Mouse (Mus musculus) retina, embryonic 14.5 days (tissue): ENCODE measurements around the gene G3bp1.

Experiments used
- DNase-seq: peaks from one replicate; pipeline ENCODE4 v3.0.0-alpha.2; 2015; ENCODE audit warnings: low spot score

The G3bp1 gene

DNA sequence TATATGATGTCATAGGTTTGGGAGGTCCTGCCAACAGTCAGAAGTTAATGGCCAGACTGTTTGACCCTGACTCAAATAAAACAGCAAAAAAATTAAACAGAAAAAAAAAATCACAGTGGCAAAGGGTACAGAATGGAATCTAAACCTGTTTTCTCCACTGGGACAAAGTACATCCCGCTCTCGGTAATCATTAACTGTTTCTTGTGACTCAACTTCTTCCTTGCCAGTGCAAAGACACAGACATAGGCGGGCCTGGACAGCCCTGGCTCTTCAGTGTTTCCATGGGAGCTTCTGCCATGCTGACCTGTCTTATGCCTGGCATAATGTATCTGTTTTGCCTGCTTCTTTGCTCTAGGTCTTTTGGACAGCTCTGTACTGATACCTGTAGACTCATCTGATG is 4.3 kb upstream of the G3bp1 start:
- no peak for DNase-seq

DNA sequence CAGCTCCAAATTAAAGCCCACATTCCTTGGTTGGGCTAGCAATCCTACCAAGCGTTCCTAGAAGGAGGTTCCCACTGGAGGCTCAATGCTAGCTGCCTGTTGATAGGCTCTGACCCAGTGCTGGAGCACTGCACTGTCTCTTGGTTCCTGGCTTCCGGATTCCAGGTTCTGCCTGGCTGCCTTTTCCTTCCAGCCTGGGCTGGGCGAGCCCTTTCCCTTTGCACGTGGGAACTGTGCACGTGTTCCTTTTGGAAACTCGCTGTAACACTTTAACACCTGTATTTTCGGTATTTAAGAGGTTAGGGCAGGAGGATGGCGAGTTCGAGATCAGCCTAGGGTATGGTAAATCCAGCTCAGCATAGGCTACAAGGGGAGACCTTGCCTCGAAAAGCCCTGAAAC is 1.5 kb upstream of the G3bp1 start:
- no peak for DNase-seq

DNA sequence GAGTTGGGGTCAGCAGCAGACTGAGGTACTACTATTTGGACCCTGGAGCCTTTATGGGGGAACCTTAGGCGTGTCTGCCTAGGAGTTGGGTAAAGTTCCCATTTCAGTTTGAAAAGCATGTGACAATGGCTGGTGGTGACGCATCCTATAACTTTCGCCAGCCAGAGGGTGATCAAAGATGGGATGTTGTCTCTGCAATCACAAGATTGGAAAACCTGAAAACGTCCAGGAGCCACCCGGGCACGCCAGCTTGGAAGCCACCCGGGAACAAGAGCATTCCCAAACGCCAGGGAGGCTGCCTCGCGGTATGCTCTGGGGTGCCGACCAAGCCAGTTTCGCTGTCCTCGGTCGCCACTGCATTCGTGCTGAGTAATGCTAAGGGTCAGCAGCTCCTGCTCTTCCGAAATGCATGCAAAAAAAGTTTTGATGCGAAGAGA is 856 bp upstream of the G3bp1 start:
- no peak for DNase-seq

DNA sequence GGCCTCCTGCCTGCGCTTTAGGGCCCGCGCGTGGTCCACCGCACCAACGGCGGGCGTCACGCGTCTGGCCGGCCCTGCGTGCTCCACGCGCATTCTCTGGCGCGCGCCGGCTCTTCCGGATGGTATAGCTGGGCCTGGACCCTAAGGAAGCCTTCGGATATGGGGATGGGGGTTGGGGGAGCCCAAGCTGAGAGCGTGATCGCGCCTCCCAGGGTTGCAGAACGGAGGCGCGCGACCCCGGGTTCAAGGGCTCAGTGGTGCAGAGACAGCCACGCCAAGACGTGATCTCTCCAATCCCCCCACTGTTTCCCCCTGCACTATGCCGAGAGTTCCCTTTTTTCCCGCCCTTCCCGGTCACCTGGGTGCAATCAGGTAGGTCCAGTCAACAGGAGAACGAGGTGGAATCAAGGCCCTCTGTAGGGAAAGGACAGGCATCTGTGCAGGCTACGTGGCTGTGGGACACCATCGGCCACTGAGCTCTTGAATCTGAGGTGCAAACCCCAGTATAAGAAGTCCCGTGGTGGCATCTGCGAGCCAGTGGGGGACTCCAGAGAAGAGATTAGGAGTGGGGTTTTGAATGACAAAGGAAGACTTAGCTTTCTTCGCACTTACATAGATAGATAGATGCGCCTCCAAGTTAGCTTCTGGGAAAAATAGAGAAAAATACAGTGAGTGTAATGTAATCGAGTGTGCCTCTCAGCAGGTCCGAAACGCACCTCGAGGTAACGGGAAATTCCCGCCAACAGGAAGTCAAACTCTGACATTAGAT is 622 bp downstream of the G3bp1 start:
- DNase-seq: no peak

DNA sequence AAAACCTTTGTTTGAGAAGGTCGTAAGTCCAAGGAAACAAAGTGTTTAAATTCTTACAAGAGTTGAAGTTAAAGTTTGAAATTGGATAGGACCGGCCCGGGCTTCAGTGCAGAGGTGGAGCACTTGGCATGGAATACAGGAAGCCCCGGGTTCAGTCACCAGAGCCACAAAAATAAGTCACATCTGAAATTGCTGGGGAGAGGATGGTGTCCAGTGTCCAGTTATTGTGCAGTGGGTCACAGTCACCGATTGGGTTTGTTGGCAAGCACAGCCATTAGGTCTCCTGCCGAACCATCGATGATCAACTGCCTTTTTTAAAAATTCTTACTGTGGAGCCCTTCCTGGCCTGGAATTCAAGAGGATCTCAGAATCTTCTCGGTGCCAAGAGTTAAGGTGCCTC is 1.3 kb downstream of the G3bp1 start:
- no peak for DNase-seq

DNA sequence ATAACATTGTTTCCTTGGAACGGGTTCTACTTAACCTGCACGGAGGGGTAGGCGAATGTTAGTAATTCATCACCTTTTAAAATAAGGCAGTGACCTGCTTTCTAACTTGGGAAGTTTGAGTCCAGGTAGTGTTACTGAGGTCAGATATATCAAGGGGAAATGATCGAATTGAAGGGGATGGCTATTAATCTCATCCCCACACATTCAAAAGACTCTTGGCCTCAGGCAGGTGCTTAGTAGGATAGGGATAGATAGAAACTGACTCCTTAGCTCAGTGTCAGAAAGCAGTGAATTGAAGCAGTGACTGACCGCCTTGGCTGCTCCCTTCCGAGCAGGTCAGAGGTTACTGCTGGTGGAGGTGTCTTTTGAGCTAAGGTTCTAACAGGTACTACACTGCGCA is 2.0 kb downstream of the G3bp1 start:
- no peak for DNase-seq

DNA sequence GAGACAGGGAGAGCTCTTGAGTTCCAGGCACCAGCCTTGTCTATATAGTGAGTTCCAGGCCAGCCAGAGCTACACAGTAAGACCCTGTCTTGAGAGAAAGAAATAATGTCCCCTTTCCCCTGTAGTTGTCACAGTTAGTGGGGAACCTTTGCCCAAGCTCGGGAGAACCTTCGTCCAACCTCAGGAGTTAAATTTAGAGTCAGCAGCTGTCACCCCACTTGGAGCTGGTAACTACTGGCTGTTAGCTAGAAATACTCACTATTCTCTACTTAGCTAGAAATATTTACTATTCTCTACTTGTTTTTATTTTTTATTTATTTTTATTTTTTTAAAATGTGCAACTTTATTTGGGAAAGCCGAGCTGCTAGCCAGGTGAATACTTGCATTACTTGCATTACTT is 3.7 kb downstream of the G3bp1 start:
- no peak for DNase-seq

DNA sequence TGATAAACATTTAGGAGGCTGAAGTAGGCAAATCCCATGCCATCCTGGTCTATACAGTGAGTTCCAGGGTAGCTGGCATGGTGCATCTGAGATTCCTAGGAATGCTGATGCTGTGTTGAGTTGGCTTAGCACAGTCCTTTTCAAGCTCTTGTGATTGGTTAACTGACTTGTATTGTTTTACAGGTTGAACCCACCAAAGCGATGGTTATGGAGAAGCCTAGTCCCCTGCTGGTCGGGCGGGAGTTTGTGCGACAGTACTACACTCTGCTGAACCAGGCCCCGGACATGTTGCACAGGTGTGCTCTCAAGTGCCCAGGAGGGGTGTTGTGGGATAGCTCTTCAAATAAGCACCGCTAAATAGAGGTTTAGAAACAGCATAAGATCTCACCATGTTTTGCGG is 16.0 kb downstream of the G3bp1 start:
- DNase-seq: no peak

DNA sequence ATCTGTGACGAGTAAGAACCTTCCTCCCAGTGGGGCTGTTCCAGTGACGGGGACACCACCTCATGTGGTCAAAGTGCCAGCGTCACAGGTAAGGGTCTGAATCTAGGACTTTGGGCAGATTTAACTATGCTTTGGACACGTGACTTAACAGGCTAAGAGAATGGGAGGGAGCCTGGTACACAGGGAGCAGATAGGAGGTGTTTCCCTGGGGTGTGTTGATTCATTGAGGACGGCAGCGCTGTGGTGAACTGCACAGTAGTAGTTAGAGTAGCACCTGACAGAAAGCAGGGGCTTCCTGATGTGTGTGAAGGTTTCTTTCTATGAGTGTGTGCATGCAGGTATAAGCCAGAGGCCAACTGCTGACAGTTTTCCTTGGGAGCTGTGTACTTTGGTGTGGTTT is 26.7 kb downstream of the G3bp1 start:
- no peak for DNase-seq

DNA sequence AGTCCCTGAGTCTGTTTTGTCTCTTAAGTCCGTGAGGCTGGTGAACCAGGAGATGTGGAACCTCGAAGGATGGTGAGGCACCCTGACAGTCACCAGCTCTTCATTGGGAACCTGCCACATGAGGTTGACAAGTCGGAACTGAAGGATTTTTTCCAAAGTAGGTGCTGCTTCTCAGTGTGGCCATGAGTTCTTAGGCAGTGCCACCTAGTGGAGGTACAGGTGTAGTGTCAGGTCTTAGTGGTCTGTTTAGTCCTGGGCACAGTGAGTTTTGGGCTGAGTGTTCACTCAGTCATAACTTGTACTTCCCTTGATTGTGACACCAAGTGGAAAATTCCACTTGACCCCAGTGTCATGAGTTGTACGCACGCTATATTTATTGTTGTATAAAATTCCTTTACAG is 28.4 kb downstream of the G3bp1 start:
- peak; percentile 80 for DNase-seq

DNA sequence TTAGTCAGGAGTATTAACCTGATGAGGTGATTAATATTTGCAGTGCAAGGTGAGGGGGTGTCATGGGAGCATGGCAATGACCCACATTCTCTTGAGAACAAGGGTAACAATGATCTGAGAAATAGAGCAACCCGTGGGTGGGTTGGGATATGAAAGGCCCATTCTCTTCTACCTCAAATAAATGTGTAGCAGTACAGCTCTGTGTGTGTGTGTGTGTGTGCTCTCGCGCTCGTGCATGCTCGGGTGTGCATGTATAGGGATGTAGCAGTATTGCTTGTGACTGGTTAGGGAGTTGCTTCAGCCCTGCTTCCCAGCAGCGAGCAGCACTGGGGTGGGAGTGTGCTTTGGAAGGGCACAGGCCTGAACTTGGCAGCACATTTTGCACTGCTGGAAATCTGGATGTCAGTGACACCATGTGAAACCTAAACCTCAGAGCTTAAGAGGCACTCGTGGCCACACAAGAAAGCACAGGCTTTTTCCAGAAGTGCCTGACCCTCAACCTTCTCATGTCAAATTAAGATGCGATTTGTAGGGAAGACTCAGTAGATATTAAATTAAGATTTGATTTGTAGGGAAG is 32.6 kb downstream of the G3bp1 start:
- no peak for DNase-seq

DNA sequence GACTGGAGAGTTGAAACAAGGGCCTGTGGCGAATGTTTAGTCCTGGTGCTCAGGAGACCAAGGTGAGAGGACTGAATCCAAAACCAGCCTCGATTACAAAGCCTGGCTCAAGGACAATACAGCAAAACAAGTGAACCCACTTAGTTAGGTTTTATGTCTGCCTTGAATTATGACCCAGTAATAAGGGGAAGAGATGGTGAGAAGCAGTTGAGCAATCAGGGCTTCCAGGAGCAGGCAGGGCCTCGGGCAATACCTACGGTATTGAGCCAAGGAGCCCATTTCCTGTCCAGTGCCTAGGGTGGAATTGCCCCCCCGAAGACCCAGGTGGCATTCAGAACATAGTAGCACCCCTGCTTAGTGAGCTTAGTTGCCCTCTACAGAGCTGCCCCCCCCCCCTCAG is 33.4 kb downstream of the G3bp1 start:
- no peak for DNase-seq

DNA sequence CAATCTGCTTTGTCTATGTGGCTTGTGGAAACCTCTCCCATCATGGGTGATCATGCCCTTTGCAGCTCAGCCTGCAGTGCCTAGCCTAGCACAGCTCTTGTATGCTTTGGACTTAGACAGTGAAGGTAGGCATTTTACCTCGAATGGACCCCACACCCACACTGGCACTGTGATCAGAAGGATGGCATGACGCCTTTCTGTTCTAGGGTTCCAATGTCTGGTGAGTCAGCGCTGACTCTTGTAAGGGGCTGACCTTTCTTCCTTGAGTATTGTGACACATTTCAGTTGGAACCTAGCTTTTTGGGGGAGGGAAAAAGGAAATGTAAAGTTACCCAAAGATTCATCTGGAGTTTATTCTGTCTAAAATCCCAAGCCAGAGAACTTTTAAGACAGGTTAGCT is 36.0 kb downstream of the G3bp1 start:
- DNase-seq: no peak

DNA sequence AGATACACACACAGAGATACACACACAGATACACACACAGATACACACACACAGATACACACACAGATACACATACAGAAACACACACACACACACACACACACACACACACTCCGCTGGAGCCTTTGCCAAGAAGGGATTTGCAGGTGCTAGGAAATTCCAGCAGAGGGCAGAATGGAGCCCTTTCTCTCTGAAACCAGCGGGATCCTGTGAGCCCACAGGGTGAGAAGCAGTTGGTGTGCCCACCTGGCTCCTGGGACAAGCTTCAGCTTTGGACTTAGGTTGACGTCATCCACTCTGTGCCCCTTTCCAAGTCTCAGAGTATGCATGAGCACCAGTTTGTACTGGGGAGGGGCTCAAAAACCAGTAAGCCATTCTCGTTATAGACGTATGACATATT is 41.9 kb downstream of the G3bp1 start:
- peak; percentile 65 for DNase-seq

DNA sequence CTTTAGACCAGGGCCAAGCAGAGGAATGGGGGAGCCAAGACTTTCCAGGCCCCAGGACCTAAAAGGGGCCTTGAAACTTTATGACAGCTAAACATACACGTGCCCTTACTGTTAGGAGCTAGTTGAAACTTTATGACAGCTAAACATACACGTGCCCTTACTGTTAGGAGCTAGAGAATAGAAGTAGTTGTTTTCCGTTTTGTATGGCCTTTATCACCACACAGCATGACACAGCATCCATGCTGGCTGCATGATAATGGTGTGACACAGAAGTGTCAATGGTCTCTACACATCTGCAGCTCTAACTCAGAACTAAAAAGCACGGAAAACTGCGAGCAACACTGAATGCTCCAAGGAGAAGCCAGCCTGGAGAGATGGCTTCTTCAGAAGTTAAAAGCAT is 48.2 kb downstream of the G3bp1 start:
- DNase-seq: no peak

DNA sequence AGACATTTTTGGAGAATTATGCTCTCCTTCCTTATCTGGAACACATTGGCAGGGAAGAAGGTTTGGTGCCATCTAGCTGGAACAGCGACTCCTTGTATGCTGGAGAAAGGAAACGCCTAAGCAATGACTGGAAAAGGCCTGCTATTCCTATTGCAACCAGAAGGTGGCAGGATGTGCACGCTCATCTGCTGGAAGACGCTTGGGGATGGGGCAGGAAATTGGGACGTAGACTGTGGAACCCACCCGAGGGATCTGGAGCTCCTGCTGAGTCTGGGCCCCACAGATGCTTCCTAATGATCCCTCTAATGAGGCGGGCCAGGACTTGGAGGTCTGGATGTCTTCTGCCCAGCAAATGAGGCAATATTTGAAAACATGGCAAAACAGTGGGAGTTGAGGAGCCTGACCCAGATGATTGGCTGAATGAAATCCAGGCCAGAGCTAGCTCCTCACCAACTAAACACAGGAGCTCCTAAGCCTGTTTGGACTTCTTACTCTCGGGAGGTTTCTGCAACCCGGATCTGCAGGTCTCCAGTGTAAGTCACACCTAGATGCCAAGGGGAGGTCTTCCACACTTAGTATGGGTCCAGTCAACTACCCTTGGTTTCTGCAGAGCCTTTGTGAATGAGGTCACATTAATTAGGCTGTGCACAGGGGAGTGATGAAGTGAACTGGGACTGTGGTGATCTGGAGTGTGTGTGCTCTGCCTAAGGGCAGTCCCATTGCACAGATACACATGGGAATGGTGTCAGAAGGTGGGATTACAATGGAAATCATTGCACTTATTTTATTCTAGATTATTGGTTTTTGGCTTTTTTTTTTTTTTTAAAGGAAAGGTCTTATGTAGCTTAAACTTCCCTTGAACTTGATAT is 49.6 kb downstream of the G3bp1 start:
- peak; percentile 94 for DNase-seq

DNA sequence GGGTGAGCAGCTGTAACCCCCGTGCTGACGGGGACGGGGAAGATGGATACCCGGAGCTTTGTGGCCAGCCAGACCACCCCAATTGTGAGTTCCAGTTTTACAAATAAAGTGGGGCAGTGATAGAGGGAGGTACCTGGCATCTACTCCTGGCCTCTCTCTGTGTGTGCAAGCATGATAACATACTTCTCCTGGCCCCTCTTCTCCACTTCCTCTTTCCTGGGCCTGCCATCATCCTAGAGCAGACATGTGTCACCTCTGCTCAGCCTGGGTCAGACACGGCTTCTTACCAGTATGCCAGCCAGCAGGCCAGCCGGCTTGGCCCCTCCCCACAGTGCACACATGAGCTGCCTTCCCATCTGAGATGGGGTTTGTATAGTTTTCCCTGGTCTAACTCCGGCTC is 61.3 kb downstream of the G3bp1 start:
- no peak for DNase-seq

DNA sequence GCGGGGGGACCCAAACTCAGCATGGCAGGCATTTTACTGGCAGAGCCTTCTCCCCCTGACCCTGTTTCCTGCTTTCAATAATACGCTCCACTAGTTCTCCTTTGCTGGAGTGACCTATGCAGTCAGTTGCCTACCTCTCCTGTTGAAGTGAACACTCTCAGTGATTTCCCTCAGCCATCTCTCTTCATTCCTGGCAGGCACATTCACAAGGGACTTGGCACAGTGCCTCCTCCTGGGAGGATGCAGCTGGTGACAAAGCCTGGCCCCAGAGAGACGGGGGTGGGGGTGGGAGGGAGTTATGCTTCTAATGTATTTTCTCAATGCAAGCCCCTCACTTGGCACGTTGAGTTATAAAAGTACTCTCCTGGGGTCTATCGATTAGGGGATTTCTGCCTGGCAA is 63.9 kb downstream of the G3bp1 start:
- no peak for DNase-seq

DNA sequence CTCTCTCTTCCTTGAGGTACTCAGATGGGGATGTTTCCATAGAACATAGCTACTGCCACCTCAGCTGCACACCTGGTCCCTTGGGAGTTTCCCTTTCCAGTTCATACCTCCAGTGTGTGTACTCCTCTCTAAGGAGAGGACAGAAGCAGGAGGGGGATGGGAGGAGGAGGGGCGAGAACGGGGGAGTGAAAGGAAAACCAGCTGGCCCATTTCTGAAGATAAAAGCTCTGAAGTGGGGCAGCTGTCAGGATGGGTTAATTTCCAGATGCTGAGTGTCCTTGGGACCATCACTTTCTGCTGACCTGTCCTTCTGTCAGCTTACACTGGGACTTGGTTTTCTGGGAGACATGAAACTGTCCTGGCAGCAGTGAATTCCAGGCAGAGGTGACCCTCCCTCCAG is 65.3 kb downstream of the G3bp1 start:
- DNase-seq: peak; percentile 64

DNA sequence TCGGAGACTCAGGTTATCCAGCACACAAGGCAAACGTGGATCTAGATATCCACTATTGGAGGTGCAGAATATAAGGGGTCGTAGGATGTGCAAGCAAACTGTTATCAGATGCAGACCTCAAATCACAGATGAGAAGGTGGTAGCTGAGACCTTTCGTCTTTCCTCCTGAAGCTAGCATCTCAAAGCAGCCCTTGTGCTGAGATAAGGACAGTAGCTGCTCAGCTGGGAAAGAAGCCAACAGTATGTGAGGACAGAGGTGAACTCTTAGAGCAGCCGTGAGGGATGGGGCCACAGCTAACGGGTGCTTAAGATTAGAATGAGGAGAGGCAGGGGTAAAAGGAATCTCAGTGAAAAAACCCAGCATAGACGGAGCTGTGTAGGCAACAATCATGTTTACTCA is 72.6 kb downstream of the G3bp1 start:
- no peak for DNase-seq

DNA sequence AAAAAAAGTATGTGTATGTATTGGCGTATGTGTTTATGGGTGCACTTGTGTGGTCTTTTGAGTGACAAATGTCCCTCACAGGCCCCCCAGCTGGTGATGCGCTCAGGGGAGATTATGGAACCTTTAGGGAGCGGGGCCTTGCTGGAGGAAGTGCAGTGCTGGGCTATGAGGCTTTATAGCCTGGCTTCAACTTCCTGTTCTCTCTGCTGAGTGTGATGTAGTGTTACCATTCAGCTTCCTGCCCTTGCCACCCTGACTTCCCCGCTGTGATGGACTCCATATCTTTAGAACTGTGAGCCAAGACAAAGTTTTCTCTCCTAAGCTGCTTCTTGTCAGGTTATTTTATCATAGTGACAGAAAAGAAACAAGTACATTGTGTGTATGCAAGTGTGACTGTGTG is 73.2 kb downstream of the G3bp1 start:
- DNase-seq: no peak

DNA sequence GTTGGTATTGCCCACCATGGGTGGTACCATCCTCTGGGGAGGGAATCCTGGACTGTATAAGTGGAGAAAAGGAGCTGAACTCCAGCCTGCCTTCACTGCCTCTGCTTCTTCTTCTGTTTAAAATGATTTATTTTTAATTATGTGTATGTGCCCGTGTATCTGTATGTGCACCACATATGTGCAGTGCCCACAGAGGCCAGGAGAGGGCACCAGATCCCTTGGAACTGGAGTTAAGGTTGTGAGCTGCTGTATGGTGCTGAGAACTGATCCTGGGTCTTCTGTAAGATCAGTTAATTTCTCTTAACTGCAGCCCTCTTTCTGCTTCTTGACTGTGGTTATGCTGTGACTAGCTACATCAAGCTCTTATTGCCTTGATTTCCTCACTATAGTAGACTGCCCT is 76.2 kb downstream of the G3bp1 start:
- DNase-seq: no peak
